24 mouse cellular contexts compared by ENCODE assay signal in genomic region chr14:111103579-111103978, GRCm38 (mm10).
A peak's percentile ranks its signal among the peaks of the same experiment; 100 is the strongest.
DNase-seq lines count a peak whose midpoint lies in the region; ATAC-seq and TF ChIP-seq lines count a peak whose summit lies in the region.
"Had no signal": no experiment of that assay in that cellular context is flagged by ENCODE, and none has a peak within 500 bp of the region (broad histone marks: within the 10 kb centered on the region; RNA-seq: fewer than 3 reads in every experiment).

No protein-coding gene starts in this region.

- no peak overlapping the region for H3K27ac ChIP-seq in hindbrain, embryonic 14.5 days
- H3K27ac ChIP-seq in hindbrain, embryonic 13.5 days, result no peak overlapping the region
- H3K27ac ChIP-seq in lung, embryonic 14.5 days (ENCODE audit: low read depth), result no peak overlapping the region
- no peak overlapping the region for H3K27ac ChIP-seq in MEL (ENCODE audit: control insufficient read depth, low read depth, low read length)
- H3K27ac ChIP-seq in stomach, postnatal 0 days (replicated peaks), result no peak overlapping the region
- H3K27ac ChIP-seq: embryonic facial prominence, embryonic 12.5 days; heart, embryonic 13.5 days; hindbrain, embryonic 15.5 days; limb, embryonic 10.5 days; liver, embryonic 15.5 days; macrophage had no signal

- no peak for ATAC-seq in hindbrain, embryonic 14.5 days (ENCODE audit: low FRiP score)
- no peak for ATAC-seq in hindbrain, embryonic 13.5 days (ENCODE audit: low FRiP score)
- ATAC-seq in lung, embryonic 14.5 days (ENCODE audit: insufficient read depth), result no peak
- ATAC-seq in stomach, postnatal 0 days (ENCODE audit: low FRiP score, low TSS enrichment), result no peak
- ATAC-seq: intestine, embryonic 16.5 days had no signal

- H3K4me1 ChIP-seq in hindbrain, embryonic 14.5 days (replicated peaks; ENCODE audit: control insufficient read depth, insufficient read depth, low read length), result no peaks in the 10 kb centered on the region
- H3K4me1 ChIP-seq in hindbrain, embryonic 13.5 days (replicated peaks), result no peaks in the 10 kb centered on the region
- H3K4me1 ChIP-seq in lung, embryonic 14.5 days (ENCODE audit: insufficient read depth), result no peaks in the 10 kb centered on the region
- no peaks in the 10 kb centered on the region for H3K4me1 ChIP-seq in MEL (ENCODE audit: control insufficient read depth in 1 of 2, insufficient read depth in 2 of 2, low read length in 2 of 2)
- no peaks in the 10 kb centered on the region for H3K4me1 ChIP-seq in stomach, postnatal 0 days (replicated peaks; ENCODE audit: control insufficient read depth, insufficient read depth)
- H3K4me1 ChIP-seq: embryonic facial prominence, embryonic 12.5 days; heart, embryonic 13.5 days; hindbrain, embryonic 15.5 days; limb, embryonic 10.5 days; liver, embryonic 15.5 days had no signal

- no peak for TF ChIP-seq EP300 in MEL (IDR thresholded peaks at IDR 0.05; ENCODE audit: low read depth in 1 of 2, low read length in 2 of 2)
- no peak for TF ChIP-seq EP300 in stomach, postnatal 0 days (optimal IDR thresholded peaks at IDR 0.05)

- H3K27me3 ChIP-seq in hindbrain, embryonic 14.5 days (ENCODE audit: control insufficient read depth, insufficient read depth, low read length), result no peaks in the 10 kb centered on the region
- H3K27me3 ChIP-seq in hindbrain, embryonic 13.5 days, result no peaks in the 10 kb centered on the region
- H3K27me3 ChIP-seq in lung, embryonic 14.5 days (ENCODE audit: insufficient read depth, low read length), result no peaks in the 10 kb centered on the region
- no peaks in the 10 kb centered on the region for H3K27me3 ChIP-seq in MEL (ENCODE audit: control insufficient read depth in 1 of 2, insufficient read depth in 2 of 2, low read length in 2 of 2)
- H3K27me3 ChIP-seq in stomach, postnatal 0 days (ENCODE audit: control insufficient read depth, insufficient read depth, low read length), result no peaks in the 10 kb centered on the region
- H3K27me3 ChIP-seq: embryonic facial prominence, embryonic 12.5 days; heart, embryonic 13.5 days; hindbrain, embryonic 15.5 days; liver, embryonic 15.5 days had no signal

- TF ChIP-seq RAD21 in MEL (IDR thresholded peaks at IDR 0.05; ENCODE audit: low read depth, low read length), result peak; percentile 75

- no peaks in the 10 kb centered on the region for H3K36me3 ChIP-seq in hindbrain, embryonic 14.5 days (replicated peaks; ENCODE audit: control insufficient read depth, insufficient read depth)
- no peaks in the 10 kb centered on the region for H3K36me3 ChIP-seq in hindbrain, embryonic 13.5 days
- no peaks in the 10 kb centered on the region for H3K36me3 ChIP-seq in lung, embryonic 14.5 days (ENCODE audit: insufficient read depth)
- H3K36me3 ChIP-seq in MEL (ENCODE audit: control insufficient read depth in 1 of 2, insufficient read depth in 2 of 2, low read length in 2 of 2), result no peaks in the 10 kb centered on the region
- H3K36me3 ChIP-seq in stomach, postnatal 0 days (ENCODE audit: control insufficient read depth, insufficient read depth, low read length), result no peaks in the 10 kb centered on the region
- H3K36me3 ChIP-seq: embryonic facial prominence, embryonic 12.5 days; heart, embryonic 13.5 days; hindbrain, embryonic 15.5 days; limb, embryonic 10.5 days; liver, embryonic 15.5 days had no signal

- no peak overlapping the region for H3K4me3 ChIP-seq in hindbrain, embryonic 14.5 days (replicated peaks; ENCODE audit: low read length)
- H3K4me3 ChIP-seq in hindbrain, embryonic 13.5 days, result no peak overlapping the region
- no peak overlapping the region for H3K4me3 ChIP-seq in lung, embryonic 14.5 days (ENCODE audit: low read depth, low read length)
- no peak overlapping the region for H3K4me3 ChIP-seq in MEL (ENCODE audit: control insufficient read depth in 1 of 2, insufficient read depth in 1 of 2, low read depth in 2 of 2, low read length in 2 of 2)
- H3K4me3 ChIP-seq in stomach, postnatal 0 days (ENCODE audit: low read depth, low read length), result no peak overlapping the region
- H3K4me3 ChIP-seq: embryonic facial prominence, embryonic 12.5 days; heart, embryonic 13.5 days; hindbrain, embryonic 15.5 days; limb, embryonic 10.5 days; liver, embryonic 15.5 days had no signal

- no peaks in the 10 kb centered on the region for H3K79me2 ChIP-seq in MEL (ENCODE audit: control insufficient read depth, insufficient read depth, low read length, poor library complexity)

- peak; percentile 30 for DNase-seq in hindbrain, embryonic 14.5 days (ENCODE audit: low spot score)
- no peak for DNase-seq in lung, embryonic 14.5 days
- DNase-seq in lung, postnatal 25 days (ENCODE audit: low spot score), result no peak
- peak; percentile 16 for DNase-seq in MEL (ENCODE audit: low read depth, low spot score)
- no peak for DNase-seq in stomach, postnatal 0 days (ENCODE audit: low spot score)
- no peak for DNase-seq in adrenal gland, adult 2 months
- DNase-seq: adrenal gland, postnatal 25 days; cerebellum, adult 11 months; cerebellum, adult 9-11 months; gastrocnemius, postnatal 10 days; kidney, postnatal 4 days; liver; right cerebral cortex, postnatal 25 days; spleen, adult 18-20 months; thymus, postnatal 14 days had no signal

- no peak overlapping the region for H3K4me2 ChIP-seq in hindbrain, embryonic 14.5 days (replicated peaks)
- no peak overlapping the region for H3K4me2 ChIP-seq in hindbrain, embryonic 13.5 days
- H3K4me2 ChIP-seq in lung, embryonic 14.5 days, result no peak overlapping the region
- no peak overlapping the region for H3K4me2 ChIP-seq in stomach, postnatal 0 days (replicated peaks; ENCODE audit: low read depth)
- H3K4me2 ChIP-seq: embryonic facial prominence, embryonic 12.5 days; heart, embryonic 13.5 days; hindbrain, embryonic 15.5 days; liver, embryonic 15.5 days; midbrain, embryonic 11.5 days had no signal

- H3K9ac ChIP-seq in hindbrain, embryonic 14.5 days, result no peak overlapping the region
- no peak overlapping the region for H3K9ac ChIP-seq in hindbrain, embryonic 13.5 days
- H3K9ac ChIP-seq in lung, embryonic 14.5 days, result no peak overlapping the region
- no peak overlapping the region for H3K9ac ChIP-seq in MEL (ENCODE audit: control insufficient read depth, low read depth, low read length, poor library complexity, severe bottlenecking)
- no peak overlapping the region for H3K9ac ChIP-seq in stomach, postnatal 0 days (ENCODE audit: low read length)
- H3K9ac ChIP-seq: embryonic facial prominence, embryonic 12.5 days; heart, embryonic 13.5 days; hindbrain, embryonic 15.5 days; liver, embryonic 15.5 days had no signal

- peak; percentile 10; the same call in 1 of the 2 replicates for TF ChIP-seq CTCF in lung, embryonic 14.5 days (IDR thresholded peaks at IDR 0.05; ENCODE audit: low read depth)
- TF ChIP-seq CTCF in MEL (IDR thresholded peaks at IDR 0.05 in 2 of 3, conservative IDR thresholded peaks at IDR 0.05 in 1 of 3; ENCODE audit: control insufficient read depth in 1 of 3, insufficient read depth in 1 of 3, low read depth in 2 of 3, low read length in 3 of 3, poor library complexity in 1 of 3, severe bottlenecking in 1 of 3), result peak in 2 of 3 experiments; percentile 9 to 60; a peak in 3 of 6 replicates
- peak; percentile 43 for TF ChIP-seq CTCF in stomach, postnatal 0 days (IDR thresholded peaks at IDR 0.05; ENCODE audit: low read depth)

- no peak for TF ChIP-seq POLR2A in MEL (IDR thresholded peaks at IDR 0.05; ENCODE audit: control insufficient read depth in 1 of 2, insufficient read depth in 1 of 2, low read depth in 1 of 2, low read length in 2 of 2, poor library complexity in 1 of 2)

- no peaks in the 10 kb centered on the region for H3K9me3 ChIP-seq in hindbrain, embryonic 14.5 days (ENCODE audit: control insufficient read depth, low read length)
- no peaks in the 10 kb centered on the region for H3K9me3 ChIP-seq in hindbrain, embryonic 13.5 days
- H3K9me3 ChIP-seq in lung, embryonic 14.5 days (ENCODE audit: low read depth, low read length), result no peaks in the 10 kb centered on the region
- H3K9me3 ChIP-seq in MEL (replicated peaks; ENCODE audit: insufficient read depth, low read length), result no peaks in the 10 kb centered on the region
- H3K9me3 ChIP-seq in stomach, postnatal 0 days (ENCODE audit: control insufficient read depth, low read length), result no peaks in the 10 kb centered on the region
- H3K9me3 ChIP-seq: embryonic facial prominence, embryonic 12.5 days; heart, embryonic 13.5 days; hindbrain, embryonic 15.5 days; limb, embryonic 10.5 days; liver, embryonic 15.5 days had no signal

TF ChIP-seq in MEL, 35 proteins besides CTCF, POLR2A, EP300 and RAD21:
- TF ChIP-seq POLR2AphosphoS5 (IDR thresholded peaks at IDR 0.05; ENCODE audit: borderline replicate concordance, low read depth, low read length), result no peak
- TF ChIP-seq ZC3H11A (IDR thresholded peaks at IDR 0.05; ENCODE audit: low read depth, low read length), result peak; percentile 62
- peak; percentile 61 for TF ChIP-seq SMC3 (IDR thresholded peaks at IDR 0.05; ENCODE audit: low read depth, low read length)

Comparison
In these comparisons a context has a peak if more than half of its experiments do, and no peak if none do; other contexts are left out.
1. DNase-seq: peak in hindbrain, embryonic 14.5 days (single experiment) and MEL (single experiment); none in lung, embryonic 14.5 days (single experiment), lung, postnatal 25 days (single experiment), stomach, postnatal 0 days (single experiment) and adrenal gland, adult 2 months (single experiment).
2. Peak in every context shown above with its lines, with median percentiles within 50 percentile points of each other: CTCF ChIP-seq.